Mouse (Mus musculus) cerebellum, adult 2 months (tissue): ENCODE results near the gene BC107364. TPM values are rescaled to one million over a fixed set of nuclear protein-coding genes. Genes with fewer than 3 reads are reported as not detected.
A peak's percentile ranks its signal among the peaks of the same experiment; 100 is the strongest.
"Not testable (repeated sequence)": the region's sequence is repeated elsewhere in the genome, so short reads cannot be mapped to it uniquely, and the experiment has no call there.

Experiments used
- DNase-seq, 2 experiments: peaks; one replicate each; pipeline ENCODE4 v3.0.0; 2021
- H3K27ac ChIP-seq: fragments of 200-500 bp; 2 replicates; pipeline ENCODE4 v1.5.1; 2012; ENCODE audit warnings: low read length, control low read depth, inconsistent platforms; ENCODE audit not compliant: insufficient read depth
- H3K27me3 ChIP-seq: fragments of 200-500 bp; 2 replicates; pipeline ENCODE4 v1.6.1; 2012; ENCODE audit warnings: inconsistent platforms, mild to moderate bottlenecking, low read length, moderate library complexity; ENCODE audit not compliant: control insufficient read depth, insufficient read depth
- H3K4me1 ChIP-seq: fragments of 200-500 bp; 2 replicates; pipeline ENCODE4 v1.6.1; 2011; ENCODE audit warnings: low read length; ENCODE audit not compliant: control insufficient read depth, insufficient read depth
- H3K4me3 ChIP-seq: fragments of 200-500 bp; replicated peaks from 2 replicates; pipeline ENCODE3; 2011; ENCODE audit warnings: mild to moderate bottlenecking, low read depth, low read length, control low read depth; ENCODE audit not compliant: insufficient read depth
- CTCF ChIP-seq: fragments of 200-500 bp; IDR thresholded peaks from 2 replicates; pipeline ENCODE4 v1.5.1; 2011; ENCODE audit warnings: low read depth, mild to moderate bottlenecking, control low read depth, low read length, moderate library complexity, borderline replicate concordance; ENCODE audit not compliant: insufficient read depth
- POLR2A ChIP-seq: fragments of 200-500 bp; IDR thresholded peaks from 2 replicates; pipeline ENCODE4 v1.6.1; 2011; ENCODE audit warnings: low read length, control low read depth, borderline replicate concordance; ENCODE audit not compliant: insufficient read depth
- WGBS: fragments of 180-500 bp; shearing (Covaris S2); methylation state at CpG from one replicate; pipeline ENCODE4 v1.1.7; 2018; 5-methylcytosine and 5-hydroxymethylcytosine counted together
- polyA plus RNA-seq: library from polyadenylated mRNA; depleted of rRNA; stranded (reverse); fragments of >200 nt; gene quantifications from 2 replicates; pipeline ENCODE4 v1.2.3, GENCODE M21; 2012

BC107364 gene
- polyA plus RNA-seq, 1 experiment: not detected

DNA sequence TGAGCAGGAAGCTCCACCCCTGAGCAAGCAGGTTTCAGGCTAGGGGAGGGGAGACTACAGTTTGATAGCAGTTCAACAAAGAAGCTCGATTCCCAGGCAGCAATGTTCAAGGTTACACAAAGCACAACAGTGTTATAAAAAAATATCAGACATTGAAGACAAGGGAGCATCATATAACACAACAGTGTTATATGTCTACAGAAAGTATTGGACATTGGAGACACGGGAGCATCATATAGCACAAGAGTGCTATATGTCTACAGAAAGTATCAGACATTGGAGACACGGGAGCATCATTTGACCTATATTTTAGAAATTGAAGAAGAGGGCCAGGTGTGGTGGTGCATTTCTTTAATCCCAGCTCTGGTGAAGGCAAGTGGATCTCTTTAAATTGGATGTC is 25.0 kb upstream of the BC107364 start:
- Histone ChIP-seq H3K27me3 (no peaks in the 10 kb centered on the region; the same call in 1 of the 2 replicates), H3K27ac (no peak overlapping the region), H3K4me1 (no peaks in the 10 kb centered on the region), H3K4me3 (no peak overlapping the region)
- DNase-seq: no peak
- WGBS: 65% methylated on average over 3 of the region's 3 CpGs
- TF ChIP-seq CTCF (no peak), POLR2A (no peak)

DNA sequence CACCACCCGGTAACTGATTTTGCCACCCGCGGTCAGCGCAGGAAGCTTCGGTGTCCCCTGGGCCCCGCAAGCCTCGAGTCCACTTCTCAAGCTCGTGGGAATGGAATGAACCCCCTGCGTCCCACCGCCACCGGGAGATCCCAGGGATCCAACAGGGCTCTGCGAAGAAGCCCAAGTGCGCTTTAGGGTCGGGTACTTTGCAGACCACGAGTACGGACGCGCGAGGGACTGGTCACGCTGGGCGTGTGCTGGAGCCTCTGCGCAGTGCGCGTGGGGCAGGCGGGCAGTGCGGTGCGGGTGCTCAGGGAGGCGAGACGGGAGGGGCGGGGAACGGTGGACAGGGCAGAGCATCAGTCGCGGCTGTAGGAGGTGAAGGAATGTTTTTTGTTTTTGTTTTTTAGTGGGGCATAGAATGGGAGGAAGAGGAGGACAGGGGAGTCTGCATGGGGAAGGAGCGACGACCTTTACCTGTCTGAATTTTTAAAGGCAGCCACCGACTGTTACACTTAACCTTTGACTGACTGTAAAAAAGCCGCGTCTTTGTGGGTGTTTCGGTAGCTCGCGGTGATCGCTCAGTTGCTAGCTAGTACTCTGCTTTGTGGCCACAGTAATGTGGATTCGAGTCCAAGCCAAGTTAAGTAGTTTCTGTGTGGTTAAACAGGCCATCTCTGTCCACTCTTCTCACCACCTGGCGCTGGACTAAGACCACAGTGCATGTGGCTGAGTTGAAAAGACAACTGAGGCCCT is 23.0 kb upstream of the BC107364 start:
- no peaks in the 10 kb centered on the region for H3K4me1 ChIP-seq
- TF ChIP-seq CTCF (no peak), POLR2A (no peak)

DNA sequence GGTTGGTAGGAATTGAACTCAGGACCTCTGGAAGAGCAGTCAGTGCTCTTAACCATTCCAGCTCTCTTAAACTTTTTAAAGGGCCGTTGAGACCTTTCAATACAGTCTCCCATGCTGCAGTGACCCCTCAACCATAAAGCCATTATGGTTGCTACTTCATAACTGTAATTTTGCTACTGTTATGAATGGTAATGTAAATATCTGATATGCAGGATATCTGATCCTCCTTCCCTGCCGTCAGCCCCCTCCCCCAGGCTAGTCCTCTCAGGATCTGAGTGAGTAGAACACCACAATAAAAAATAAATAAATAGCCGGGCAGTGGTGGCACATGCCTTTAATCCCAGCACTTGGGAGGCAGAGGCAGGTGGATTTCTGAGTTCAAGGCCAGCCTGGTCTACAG is 21.4 kb upstream of the BC107364 start:
- H3K4me3 ChIP-seq, DNase-seq, H3K27me3 ChIP-seq, H3K4me1 ChIP-seq, H3K27ac ChIP-seq: not testable (repeated sequence)
- WGBS: 76% methylated on average over 3 of the region's 3 CpGs

More for the DNA sequence above, 23.0 kb upstream of the BC107364 start:
- 5% methylated on average over 44 of the region's 44 CpGs for WGBS
- H3K4me3 ChIP-seq: peak overlapping the region; percentile 1
- no peak overlapping the region for H3K27ac ChIP-seq
- no peak for DNase-seq
- no peaks in the 10 kb centered on the region; the same call in 1 of the 2 replicates for H3K27me3 ChIP-seq

DNA sequence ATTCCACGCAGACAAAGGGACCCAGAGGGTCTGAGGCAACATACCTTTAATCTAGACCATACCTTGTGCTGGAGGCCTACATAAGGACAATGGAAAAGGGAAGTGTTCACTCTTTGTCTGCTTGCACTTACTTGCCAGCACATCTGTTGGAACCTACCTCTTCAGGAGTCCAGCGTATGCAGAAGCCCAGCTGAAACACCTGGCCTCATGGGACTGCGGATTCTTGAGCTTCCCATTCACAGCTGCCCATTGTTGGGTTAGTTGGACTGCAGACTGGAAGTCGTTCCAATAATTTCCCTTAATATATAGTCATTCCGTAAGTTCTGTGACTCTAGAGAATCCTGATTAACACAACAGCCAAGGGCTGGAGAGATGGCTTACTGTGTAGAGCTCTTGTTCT is 20.0 kb upstream of the BC107364 start:
- no peak for DNase-seq
- TF ChIP-seq CTCF (no peak), POLR2A (no peak)
- Histone ChIP-seq H3K27me3 (no peaks in the 10 kb centered on the region; the same call in 1 of the 2 replicates), H3K4me1 (no peaks in the 10 kb centered on the region), H3K4me3 (no peak overlapping the region), H3K27ac (no peak overlapping the region)
- WGBS: 89% methylated on average over 5 of the region's 5 CpGs

DNA sequence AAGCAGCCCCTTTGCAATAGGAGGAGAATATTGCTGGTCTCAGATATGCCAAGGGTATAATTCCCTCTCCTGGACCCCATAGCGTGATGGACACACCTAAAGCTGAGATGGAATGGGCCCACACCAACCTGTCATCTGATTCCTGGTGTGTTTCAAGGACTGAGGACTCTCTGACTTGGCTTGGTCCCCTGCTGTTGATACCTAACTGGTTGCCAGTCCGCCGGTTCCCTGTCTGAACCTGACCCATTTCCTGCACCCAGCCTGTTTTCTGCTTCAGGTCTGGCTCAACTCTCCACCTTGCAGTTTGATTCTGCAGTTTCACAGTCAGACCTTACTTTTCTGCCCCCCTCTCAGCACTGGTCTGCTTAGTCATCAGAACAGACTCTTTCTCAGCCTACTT is 17.5 kb upstream of the BC107364 start:
- H3K4me1 ChIP-seq: no peaks in the 10 kb centered on the region
- no peak for TF ChIP-seq CTCF
- H3K4me3 ChIP-seq: no peak overlapping the region
- H3K27ac ChIP-seq: no peak overlapping the region
- no peak for DNase-seq
- H3K27me3 ChIP-seq: no peaks in the 10 kb centered on the region; the same call in 1 of the 2 replicates
- 79% methylated on average over 3 of the region's 3 CpGs for WGBS

DNA sequence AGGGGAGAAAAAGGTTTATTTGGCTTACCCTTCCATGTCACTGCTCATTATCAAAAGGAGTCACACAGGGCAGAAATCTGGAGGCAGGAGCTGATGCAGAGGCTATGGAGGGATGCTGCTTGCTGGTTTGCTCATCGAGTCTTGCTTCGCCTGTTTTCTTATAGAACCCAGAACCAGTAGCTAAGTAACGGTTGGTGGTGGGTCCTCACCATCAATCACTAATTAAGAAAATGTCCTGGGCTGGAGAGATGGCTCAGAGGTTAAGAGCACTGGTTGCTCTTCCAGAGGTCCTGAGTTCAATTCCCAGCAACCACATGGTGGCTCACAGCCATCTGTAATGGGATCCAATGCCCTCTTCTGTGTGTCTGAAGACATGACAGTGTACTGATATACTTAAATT is 16.2 kb upstream of the BC107364 start:
- H3K27me3 ChIP-seq, DNase-seq: not testable (repeated sequence)
- WGBS: 91% methylated on average over 3 of the region's 3 CpGs

DNA sequence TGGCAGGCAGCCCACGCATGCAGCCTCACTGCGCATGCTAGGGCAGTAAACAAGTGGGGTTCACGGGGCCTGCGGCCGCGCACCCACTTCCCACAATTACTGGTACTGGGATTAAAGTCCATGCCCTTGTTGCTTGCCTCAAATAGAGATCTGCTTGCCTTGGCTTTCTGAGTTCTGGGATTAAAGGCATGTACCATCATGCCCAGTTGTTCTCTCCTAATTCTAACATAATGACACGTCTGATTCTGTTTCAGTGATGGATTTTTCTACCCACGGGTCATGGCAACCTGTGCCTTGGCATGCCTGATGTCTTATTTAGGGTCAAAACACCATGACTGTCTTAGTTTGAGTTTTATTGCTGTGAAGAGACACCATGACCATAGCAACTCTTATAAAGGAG is 15.5 kb upstream of the BC107364 start:
- TF ChIP-seq POLR2A (no peak), CTCF (no peak)
- WGBS: 88% methylated on average over 8 of the region's 8 CpGs
- no peak for DNase-seq
- Histone ChIP-seq H3K4me3 (no peak overlapping the region), H3K27ac (no peak overlapping the region), H3K4me1 (no peaks in the 10 kb centered on the region), H3K27me3 (no peaks in the 10 kb centered on the region; the same call in 1 of the 2 replicates)

More for the DNA sequence above, 16.2 kb upstream of the BC107364 start:
- H3K4me1 ChIP-seq, H3K4me3 ChIP-seq, H3K27ac ChIP-seq: not testable (repeated sequence)

DNA sequence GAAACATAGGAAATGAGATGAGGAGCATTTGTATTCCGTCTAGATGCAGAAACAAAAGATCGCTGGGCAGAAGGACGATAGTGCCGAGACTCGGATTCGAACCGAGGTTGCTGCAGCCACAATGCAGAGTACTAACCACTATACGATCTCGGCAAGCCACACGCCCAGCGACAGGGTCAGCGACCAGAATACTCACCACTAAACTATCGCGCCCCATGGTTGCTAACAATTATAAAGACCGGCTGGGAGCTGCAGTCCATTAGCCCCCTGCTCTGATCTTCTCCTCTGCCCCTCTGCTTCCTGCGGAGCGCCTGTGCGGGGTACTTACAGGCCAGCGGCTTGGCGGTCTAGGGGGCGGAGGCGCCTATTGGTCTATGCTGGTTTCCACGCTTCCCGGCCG is 11.8 kb upstream of the BC107364 start:
- Histone ChIP-seq H3K4me3 (no peak overlapping the region), H3K27ac (no peak overlapping the region), H3K4me1 (no peaks in the 10 kb centered on the region), H3K27me3 (no peaks in the 10 kb centered on the region; the same call in 1 of the 2 replicates)
- DNase-seq: no peak
- 50% methylated on average over 25 of the region's 25 CpGs for WGBS
- no peak for TF ChIP-seq POLR2A
- TF ChIP-seq CTCF: no peak

DNA sequence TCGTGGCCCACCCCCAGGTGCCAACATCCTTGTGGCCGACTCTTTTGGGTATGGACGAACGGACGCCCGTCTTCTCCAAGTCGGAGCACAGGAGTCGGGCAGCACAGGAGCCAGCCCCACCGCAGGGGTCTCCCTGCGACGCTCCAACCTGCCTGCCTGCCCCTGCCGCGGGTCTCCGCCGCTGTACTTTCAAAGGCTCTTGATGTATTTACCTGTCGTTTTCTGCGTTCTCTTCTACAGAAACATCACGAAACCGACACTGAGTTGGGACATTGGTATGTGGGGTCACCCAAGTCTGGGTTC is 8.4 kb upstream of the BC107364 start:
- H3K4me3 ChIP-seq, DNase-seq, H3K4me1 ChIP-seq, H3K27ac ChIP-seq, H3K27me3 ChIP-seq: not testable (repeated sequence)
- WGBS: no CpG with 5 or more reads among the region's 19 CpGs

DNA sequence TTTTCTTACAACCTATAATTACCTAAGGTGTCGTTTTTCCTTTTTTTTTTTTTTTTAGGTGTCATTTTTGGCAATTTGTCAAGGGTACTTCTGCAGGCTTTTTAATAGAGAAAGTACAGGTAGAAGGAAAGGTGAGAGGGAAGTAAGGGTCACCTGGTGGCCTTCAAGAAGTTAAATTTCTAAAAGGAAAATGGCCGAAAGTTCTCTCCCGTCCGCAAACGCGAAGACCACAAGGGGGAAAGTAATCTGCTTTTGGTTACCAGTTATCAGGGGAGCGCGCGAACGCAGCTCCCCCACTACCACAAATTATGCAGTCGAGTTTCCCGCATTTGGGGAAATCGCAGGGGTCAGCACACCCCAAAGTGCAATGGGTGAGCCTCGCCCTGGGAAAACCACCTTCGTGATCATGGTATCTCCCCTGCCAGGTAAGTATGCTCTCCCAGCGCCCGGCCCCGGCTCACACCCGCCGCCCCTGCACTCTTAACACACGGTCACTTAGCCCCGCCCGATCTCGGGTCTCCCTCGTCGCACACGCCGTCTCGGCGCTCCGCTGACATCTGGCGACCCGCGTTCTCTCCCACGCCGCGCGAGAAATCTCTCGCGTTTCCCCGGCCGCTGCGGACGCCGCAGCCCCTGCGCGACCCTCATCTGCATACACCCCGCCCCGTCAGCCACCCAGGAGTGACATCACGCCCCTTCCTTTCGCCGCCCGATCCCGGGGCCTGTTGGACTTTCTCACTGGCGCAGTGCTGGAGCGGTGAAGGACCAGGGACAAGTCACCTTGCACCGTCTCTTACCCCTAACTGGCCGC is 7.9 kb upstream of the BC107364 start:
- not testable (repeated sequence) for H3K4me1 ChIP-seq

DNA sequence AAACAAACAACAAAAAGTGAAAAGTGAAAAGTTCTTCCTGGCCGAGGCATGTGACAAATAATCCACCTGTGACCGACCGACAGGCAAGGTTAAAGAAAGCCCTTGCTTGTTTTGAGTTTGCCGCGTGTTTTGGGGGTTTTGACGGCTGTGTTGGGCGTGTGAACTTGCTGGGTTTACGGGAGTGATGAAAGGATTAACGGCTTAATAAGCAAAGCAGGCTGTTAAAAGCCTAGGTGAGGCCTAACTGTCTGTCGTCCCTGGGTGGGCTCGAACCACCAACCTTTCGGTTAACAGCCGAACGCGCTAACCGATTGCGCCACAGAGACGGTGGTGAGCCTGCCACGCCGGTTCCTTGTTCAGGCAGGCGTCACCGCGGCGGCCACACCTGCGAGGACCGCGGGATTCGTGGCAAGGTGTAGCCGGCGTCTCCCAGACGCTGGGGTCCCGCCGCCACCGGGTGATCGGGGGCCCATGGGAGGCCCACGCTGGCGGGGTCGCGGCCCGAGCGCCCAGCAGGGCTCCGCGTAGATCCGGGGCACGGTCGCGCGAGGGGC is 6.9 kb upstream of the BC107364 start:
- no CpG with 5 or more reads among the region's 48 CpGs for WGBS
- not testable (repeated sequence) for DNase-seq, H3K27ac ChIP-seq, H3K4me1 ChIP-seq, H3K27me3 ChIP-seq, H3K4me3 ChIP-seq

More for the DNA sequence above, 7.9 kb upstream of the BC107364 start:
- WGBS: 0% methylated on average over 1 of the region's 58 CpGs
- not testable (repeated sequence) for DNase-seq, H3K27ac ChIP-seq, H3K4me3 ChIP-seq, H3K27me3 ChIP-seq
